Mouse (Mus musculus) neural tube, embryonic 10.5 days (tissue): ENCODE data around the gene A930004D18Rik.

ENCODE experiments used
- DNase-seq: peaks from one replicate; pipeline ENCODE4 v3.0.0-alpha.2; 2017; ENCODE audit warnings: low spot score; ENCODE audit errors: extremely low spot score

The A930004D18Rik gene

GRCm38 (mm10) chr2:18037491-18037890, at the start of gene A930004D18Rik:
A930004D18Rik (minus strand) TSS chr2:18037737.
- no peak for DNase-seq

GRCm38 (mm10) chr2:18080182-18080860, 42.8 kb upstream of the A930004D18Rik start:
- no peak for DNase-seq

GRCm38 (mm10) chr2:18071947-18072346, 34.4 kb upstream of the A930004D18Rik start:
- DNase-seq, result no peak

- no peak for DNase-seq
Measured at GRCm38 (mm10) chr2:18068071-18068796, 30.7 kb upstream of the A930004D18Rik start.

- DNase-seq, result no peak
Measured at GRCm38 (mm10) chr2:18066436-18066835, 28.9 kb upstream of the A930004D18Rik start.

GRCm38 (mm10) chr2:18065708-18066030, 28.1 kb upstream of the A930004D18Rik start:
- no peak for DNase-seq

GRCm38 (mm10) chr2:18064941-18065707, 27.6 kb upstream of the A930004D18Rik start:
- peak; percentile 81 for DNase-seq

- DNase-seq, result peak; percentile 95
Measured at GRCm38 (mm10) chr2:18064356-18064858, 26.9 kb upstream of the A930004D18Rik start.

- peak; percentile 83 for DNase-seq
Measured at GRCm38 (mm10) chr2:18063763-18064251, 26.3 kb upstream of the A930004D18Rik start.

- DNase-seq, result no peak
Measured at GRCm38 (mm10) chr2:18060396-18060795, 22.9 kb upstream of the A930004D18Rik start.

GRCm38 (mm10) chr2:18059891-18060290, 22.4 kb upstream of the A930004D18Rik start:
- DNase-seq, result no peak

- no peak for DNase-seq
Measured at GRCm38 (mm10) chr2:18059063-18059462, 21.5 kb upstream of the A930004D18Rik start.

- no peak for DNase-seq
Measured at GRCm38 (mm10) chr2:18058146-18058708, 20.7 kb upstream of the A930004D18Rik start.

GRCm38 (mm10) chr2:18057336-18058145, 20.0 kb upstream of the A930004D18Rik start:
- peak; percentile 72 for DNase-seq

GRCm38 (mm10) chr2:18056786-18057255, 19.3 kb upstream of the A930004D18Rik start:
- peak; percentile 94 for DNase-seq

GRCm38 (mm10) chr2:18055929-18056785, 18.6 kb upstream of the A930004D18Rik start:
- peak; percentile 99 for DNase-seq

- peak; percentile 47 for DNase-seq
Measured at GRCm38 (mm10) chr2:18055016-18055928, 17.7 kb upstream of the A930004D18Rik start, which contains the start of gene Mllt10. Mllt10 (plus strand) TSS chr2:18055237.

GRCm38 (mm10) chr2:18053951-18054530, 16.5 kb upstream of the A930004D18Rik start:
- DNase-seq, result no peak
